Mouse (Mus musculus) forebrain, embryonic 12.5 days (tissue): ENCODE measurements around the gene Cct7. TPM values are rescaled to one million over a fixed set of nuclear protein-coding genes. Genes with fewer than 3 reads are reported as not detected.
A peak's percentile ranks its signal among the peaks of the same experiment; 100 is the strongest.

ENCODE experiments used
- ATAC-seq: fragments of 200-750 bp; cut with Nextera tagmentation; 2 replicates; pipeline ENCODE4 v1.8.0; 2017; ENCODE audit warnings: moderate TSS enrichment; ENCODE audit not compliant: low FRiP score
- H3K27ac ChIP-seq: fragments of 300-500 bp; sonication (generic); 2 replicates; pipeline ENCODE4 v1.5.1; 2016; ENCODE audit warnings: mild to moderate bottlenecking
- H3K27me3 ChIP-seq: fragments of 300-500 bp; sonication (generic); 2 replicates; pipeline ENCODE4 v1.6.1; 2016; ENCODE audit warnings: mild to moderate bottlenecking
- H3K36me3 ChIP-seq: fragments of 300-500 bp; sonication (generic); replicated peaks from 2 replicates; pipeline ENCODE4 v1.6.1; 2016; ENCODE audit warnings: mild to moderate bottlenecking
- H3K4me1 ChIP-seq: fragments of 300-500 bp; sonication (generic); 2 replicates; pipeline ENCODE4 v1.6.1; 2016
- H3K4me2 ChIP-seq: fragments of 300-500 bp; sonication (generic); 2 replicates; pipeline ENCODE4 v1.6.1; 2016; ENCODE audit warnings: mild to moderate bottlenecking, moderate library complexity
- H3K4me3 ChIP-seq: fragments of 300-500 bp; sonication (generic); replicated peaks from 2 replicates; pipeline ENCODE4 v1.5.1; 2016; ENCODE audit warnings: mild to moderate bottlenecking
- H3K9ac ChIP-seq: fragments of 300-500 bp; sonication (generic); 2 replicates; pipeline ENCODE4 v1.6.1; 2016; ENCODE audit warnings: mild to moderate bottlenecking
- H3K9me3 ChIP-seq: fragments of 300-500 bp; sonication (generic); 2 replicates; pipeline ENCODE4 v1.6.1; 2016
- WGBS: fragments of 180-500 bp; shearing (Covaris S2); methylation state at CpG from one replicate; pipeline ENCODE4 v1.1.7; 2016; 5-methylcytosine and 5-hydroxymethylcytosine counted together
- polyA plus RNA-seq: library from polyadenylated mRNA; unstranded; fragments of >200 nt; fragmentation: Nextera tagmentation; extraction: Ambion mirVana; gene quantifications from 2 replicates; pipeline ENCODE4 v1.2.1, GENCODE M21; 2016

The Cct7 gene
- polyA plus RNA-seq: 610 and 617 TPM in 2 replicates

- Histone ChIP-seq H3K27me3 (no peaks in the 10 kb centered on the region), H3K4me3 (peak within 1 kb of the TSS; percentile 77), H3K27ac (peak within 1 kb of the TSS; percentile 96), H3K4me1 (peaks cover 41% of the 10 kb centered on the region), H3K9ac (peak within 1 kb of the TSS; percentile 89), H3K9me3 (no peaks in the 10 kb centered on the region), H3K36me3 (peaks cover 12% of the 10 kb centered on the region), H3K4me2 (peak within 1 kb of the TSS; percentile 94)
- ATAC-seq: peak; percentile 96
- WGBS: 3% methylated on average over 86 of the region's 96 CpGs
These were observed at the start of gene Cct7 for GRCm38 (mm10) chr6:85450697-85451663. Gene Cct7 (plus strand): TSS chr6:85451514.

GRCm38 (mm10) chr6:85402613-85403012 is 48.7 kb upstream of the Cct7 start:
- H3K9ac ChIP-seq: no peak overlapping the region
- H3K36me3 ChIP-seq: no peaks in the 10 kb centered on the region
- no peaks in the 10 kb centered on the region for H3K9me3 ChIP-seq
- peaks cover 22% of the 10 kb centered on the region for H3K27me3 ChIP-seq
- no peak overlapping the region for H3K4me2 ChIP-seq
- no peak overlapping the region for H3K4me3 ChIP-seq
- ATAC-seq: no peak
- H3K4me1 ChIP-seq: no peaks in the 10 kb centered on the region; the same call in 1 of the 2 replicates
- WGBS: 64% methylated on average over 2 of the region's 2 CpGs
- 0 out of 2 replicates have a peak overlapping the region, but pooled peaks have one; percentile 15 for H3K27ac ChIP-seq

DNA sequence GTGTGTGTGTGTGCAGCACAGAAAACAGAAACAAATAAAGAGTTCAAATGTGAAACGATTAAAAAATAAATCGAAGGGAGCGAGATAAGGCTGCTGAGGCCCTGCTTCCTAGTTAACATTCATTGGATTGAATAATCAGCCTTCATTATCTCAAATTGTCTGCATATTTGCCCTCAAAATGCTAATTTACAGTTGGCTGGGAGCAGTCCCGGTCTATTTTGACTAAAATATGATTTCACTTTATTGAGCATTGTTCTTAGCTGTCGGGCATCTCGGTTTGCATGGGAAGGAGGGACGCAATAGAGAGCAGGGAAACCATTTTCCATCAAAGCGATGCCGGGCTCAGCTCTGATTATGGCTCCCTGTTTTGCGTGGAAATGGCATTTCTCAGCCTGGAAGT is 48.3 kb upstream of the Cct7 start:
- Histone ChIP-seq H3K27ac (0 out of 2 replicates have a peak overlapping the region, but pooled peaks have one; percentile 15), H3K27me3 (peaks cover 26% of the 10 kb centered on the region), H3K9ac (no peak overlapping the region), H3K4me2 (no peak overlapping the region), H3K4me1 (no peaks in the 10 kb centered on the region; the same call in 1 of the 2 replicates), H3K36me3 (no peaks in the 10 kb centered on the region), H3K9me3 (no peaks in the 10 kb centered on the region), H3K4me3 (no peak overlapping the region)
- no peak for ATAC-seq
- WGBS: 66% methylated on average over 10 of the region's 10 CpGs

DNA sequence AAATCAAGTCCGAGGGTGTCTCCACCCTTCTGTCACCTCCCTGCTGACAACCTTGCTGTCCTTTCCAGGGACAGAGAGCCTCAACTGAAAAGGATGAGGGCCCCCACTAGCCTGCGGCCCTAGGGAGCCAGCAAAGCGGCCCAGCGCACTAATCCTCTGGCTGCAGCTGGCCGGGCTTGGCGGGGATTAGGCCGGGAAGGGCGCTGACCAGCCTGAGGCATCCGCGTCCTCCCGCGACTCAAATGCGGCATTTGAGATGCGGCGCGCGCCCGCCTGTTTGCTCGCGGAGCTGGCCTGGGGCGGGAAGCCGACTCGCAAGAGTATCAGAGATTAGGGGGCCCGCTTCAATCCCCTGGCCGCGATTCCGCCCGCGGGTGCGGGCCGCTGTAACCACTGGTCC is 42.3 kb upstream of the Cct7 start:
- Histone ChIP-seq H3K9me3 (no peaks in the 10 kb centered on the region), H3K4me2 (peak overlapping the region; percentile 51), H3K27me3 (peaks cover 52% of the 10 kb centered on the region), H3K9ac (peak overlapping the region; percentile 49), H3K4me3 (peak overlapping the region; percentile 28), H3K4me1 (peaks cover 13% of the 10 kb centered on the region), H3K27ac (no peak overlapping the region), H3K36me3 (no peaks in the 10 kb centered on the region)
- ATAC-seq: 0 out of 2 replicates have a peak, but pooled peaks have one; percentile 20
- WGBS: under 1% methylated on average over 31 of the region's 31 CpGs

- H3K27me3 ChIP-seq: peaks cover 45% of the 10 kb centered on the region
- H3K4me3 ChIP-seq: no peak overlapping the region
- no peak overlapping the region for H3K4me2 ChIP-seq
- 8% methylated on average over 13 of the region's 13 CpGs for WGBS
- H3K36me3 ChIP-seq: no peaks in the 10 kb centered on the region
- H3K9ac ChIP-seq: no peak overlapping the region
- peaks cover 13% of the 10 kb centered on the region for H3K4me1 ChIP-seq
- H3K9me3 ChIP-seq: no peaks in the 10 kb centered on the region
- no peak overlapping the region for H3K27ac ChIP-seq
- ATAC-seq: peak; percentile 83
These were observed 40.5 kb upstream of the Cct7 start for GRCm38 (mm10) chr6:85410771-85411273.

- peaks cover 8% of the 10 kb centered on the region; the same call in 1 of the 2 replicates for H3K27me3 ChIP-seq
- WGBS: 69% methylated on average over 3 of the region's 3 CpGs
- H3K9ac ChIP-seq: no peak overlapping the region
- H3K4me2 ChIP-seq: no peak overlapping the region
- H3K4me3 ChIP-seq: no peak overlapping the region
- no peaks in the 10 kb centered on the region for H3K4me1 ChIP-seq
- no peak for ATAC-seq
- no peaks in the 10 kb centered on the region for H3K36me3 ChIP-seq
- no peak overlapping the region for H3K27ac ChIP-seq
- no peaks in the 10 kb centered on the region for H3K9me3 ChIP-seq
These were observed 35.5 kb upstream of the Cct7 start for GRCm38 (mm10) chr6:85415829-85416228.

DNA sequence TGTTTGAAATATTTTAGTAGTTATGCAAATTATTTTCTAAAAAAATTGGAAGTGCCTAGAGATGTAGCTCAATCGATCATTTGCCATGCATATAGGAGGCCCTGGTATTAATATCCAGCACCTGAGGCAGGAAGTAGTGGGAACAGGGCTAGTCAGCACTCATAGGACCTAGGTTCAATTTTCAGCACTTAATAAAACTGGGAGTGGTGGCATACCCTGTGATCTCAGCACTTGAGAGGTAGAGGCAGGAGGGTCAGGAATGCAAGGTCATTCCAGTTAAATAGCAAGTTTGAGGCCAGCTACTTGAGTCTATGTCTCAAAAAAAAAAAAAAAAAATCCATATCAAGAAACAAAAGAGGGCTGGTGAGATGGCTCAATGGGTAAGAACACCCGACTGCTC is 32.2 kb upstream of the Cct7 start:
- 97% methylated on average over 2 of the region's 2 CpGs for WGBS
- H3K4me1 ChIP-seq: peaks cover 4% of the 10 kb centered on the region; the same call in 1 of the 2 replicates
- H3K9ac ChIP-seq: no peak overlapping the region
- H3K27ac ChIP-seq: no peak overlapping the region
- H3K27me3 ChIP-seq: peaks cover 22% of the 10 kb centered on the region
- H3K36me3 ChIP-seq: no peaks in the 10 kb centered on the region
- H3K9me3 ChIP-seq: no peaks in the 10 kb centered on the region
- no peak overlapping the region for H3K4me2 ChIP-seq
- ATAC-seq: no peak
- no peak overlapping the region for H3K4me3 ChIP-seq

GRCm38 (mm10) chr6:85423836-85424379 is 27.4 kb upstream of the Cct7 start, which contains the start of gene Noto:
Gene Noto (plus strand): TSS chr6:85423886.
- Histone ChIP-seq H3K4me2 (no peak within 1 kb of the TSS), H3K36me3 (no peaks in the 10 kb centered on the region), H3K27ac (no peak within 1 kb of the TSS), H3K4me3 (no peak within 1 kb of the TSS), H3K4me1 (peaks cover 4% of the 10 kb centered on the region; the same call in 1 of the 2 replicates), H3K9ac (no peak within 1 kb of the TSS), H3K27me3 (peaks cover 25% of the 10 kb centered on the region), H3K9me3 (no peaks in the 10 kb centered on the region)
- no peak for ATAC-seq
- 14% methylated on average over 28 of the region's 28 CpGs for WGBS

GRCm38 (mm10) chr6:85431274-85431841 is 20.0 kb upstream of the Cct7 start:
- Histone ChIP-seq H3K27me3 (peaks cover 9% of the 10 kb centered on the region; the same call in 1 of the 2 replicates), H3K4me1 (peaks cover 15% of the 10 kb centered on the region), H3K4me2 (peak overlapping the region; percentile 89), H3K4me3 (peak overlapping the region; percentile 70), H3K36me3 (no peaks in the 10 kb centered on the region), H3K27ac (no peak overlapping the region), H3K9me3 (no peaks in the 10 kb centered on the region), H3K9ac (peak overlapping the region; percentile 76)
- peak; percentile 68 for ATAC-seq
- WGBS: 53% methylated on average over 8 of the region's 8 CpGs

DNA sequence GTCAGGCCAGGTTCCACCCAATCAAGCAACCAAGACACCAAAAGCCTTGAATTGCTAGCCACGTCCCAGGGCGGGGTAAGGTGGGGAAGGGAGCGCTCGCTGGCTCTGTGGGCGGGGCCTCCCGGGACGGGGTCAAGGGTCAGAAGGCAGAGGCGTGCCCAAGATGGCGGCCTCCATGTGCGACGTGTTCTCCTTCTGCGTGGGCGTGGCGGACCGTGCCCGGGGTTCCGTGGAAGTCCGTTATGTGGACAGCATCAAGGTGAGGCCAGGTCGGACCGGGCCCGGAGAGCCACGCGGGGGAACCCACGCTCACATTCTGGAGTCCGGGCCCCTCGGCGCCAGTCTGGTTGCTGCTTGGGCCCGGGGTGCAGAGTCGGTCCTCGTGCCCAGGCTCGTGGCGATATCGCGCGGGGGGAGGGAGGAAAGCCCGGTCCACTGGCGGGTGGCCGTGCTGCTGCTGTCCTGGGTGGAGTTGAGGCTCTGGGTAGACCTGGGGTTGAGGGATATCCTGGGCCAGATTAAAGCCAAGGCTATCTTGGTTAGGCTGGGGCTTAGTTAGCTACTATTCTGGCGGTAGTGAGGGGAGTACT is 19.4 kb upstream of the Cct7 start, which contains the start of gene Smyd5:
TSS of gene Smyd5 (plus strand) at position 148 of the 590 bp plus-strand sequence.
- Histone ChIP-seq H3K27ac (no peak within 1 kb of the TSS), H3K9ac (peak within 1 kb of the TSS; percentile 76), H3K36me3 (no peaks in the 10 kb centered on the region), H3K4me1 (peaks cover 15% of the 10 kb centered on the region), H3K27me3 (peaks cover 9% of the 10 kb centered on the region; the same call in 1 of the 2 replicates), H3K4me2 (peak within 1 kb of the TSS; percentile 89), H3K9me3 (no peaks in the 10 kb centered on the region), H3K4me3 (peak within 1 kb of the TSS; percentile 70)
- peak; percentile 79 for ATAC-seq
- WGBS: under 1% methylated on average over 39 of the region's 39 CpGs

DNA sequence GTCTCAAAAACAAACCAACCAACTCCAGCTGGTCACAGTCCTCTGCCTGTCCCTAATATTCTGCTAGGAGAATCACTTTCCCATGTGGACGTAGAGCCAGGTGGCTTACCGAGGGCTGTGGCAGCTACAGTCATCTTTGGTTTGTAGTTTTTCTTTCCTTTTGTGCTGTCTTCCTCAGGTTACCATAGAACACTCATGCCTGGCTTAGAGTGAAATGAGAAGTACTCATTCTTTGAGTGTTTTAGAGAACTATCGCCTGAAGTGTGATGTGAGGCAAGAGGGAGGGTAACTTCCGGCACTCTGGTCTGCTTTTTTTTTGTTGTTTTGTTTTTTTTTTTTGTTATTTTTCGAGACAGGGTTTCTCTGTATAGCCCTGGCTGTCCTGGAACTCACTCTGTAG is 17.4 kb upstream of the Cct7 start:
- no peak for ATAC-seq
- H3K27me3 ChIP-seq: no peaks in the 10 kb centered on the region
- no peak overlapping the region for H3K9ac ChIP-seq
- WGBS: 83% methylated on average over 5 of the region's 5 CpGs
- H3K36me3 ChIP-seq: peaks cover 8% of the 10 kb centered on the region
- no peak overlapping the region for H3K4me2 ChIP-seq
- peaks cover 15% of the 10 kb centered on the region for H3K4me1 ChIP-seq
- H3K27ac ChIP-seq: no peak overlapping the region
- H3K9me3 ChIP-seq: no peaks in the 10 kb centered on the region
- H3K4me3 ChIP-seq: no peak overlapping the region
